Mouse (Mus musculus) splenic B cell, adult 2 months (primary cell): ENCODE data around the gene Entpd8.

Experiments used
- DNase-seq: peaks from one replicate; pipeline ENCODE4 v3.0.0-alpha.2; 2011; ENCODE audit warnings: low read depth, low spot score
- H3K27me3 ChIP-seq: 2 replicates; pipeline ENCODE4 v1.6.1; 2012; ENCODE audit warnings: mild to moderate bottlenecking, low read length, moderate library complexity, mixed read lengths; ENCODE audit not compliant: control insufficient read depth, poor library complexity, insufficient read depth, severe bottlenecking
- H3K36me3 ChIP-seq: 2 replicates; pipeline ENCODE4 v1.6.1; 2012; ENCODE audit warnings: mild to moderate bottlenecking, low read length, moderate library complexity, mixed read lengths; ENCODE audit not compliant: control insufficient read depth, poor library complexity, insufficient read depth, severe bottlenecking

Entpd8 gene

DNA sequence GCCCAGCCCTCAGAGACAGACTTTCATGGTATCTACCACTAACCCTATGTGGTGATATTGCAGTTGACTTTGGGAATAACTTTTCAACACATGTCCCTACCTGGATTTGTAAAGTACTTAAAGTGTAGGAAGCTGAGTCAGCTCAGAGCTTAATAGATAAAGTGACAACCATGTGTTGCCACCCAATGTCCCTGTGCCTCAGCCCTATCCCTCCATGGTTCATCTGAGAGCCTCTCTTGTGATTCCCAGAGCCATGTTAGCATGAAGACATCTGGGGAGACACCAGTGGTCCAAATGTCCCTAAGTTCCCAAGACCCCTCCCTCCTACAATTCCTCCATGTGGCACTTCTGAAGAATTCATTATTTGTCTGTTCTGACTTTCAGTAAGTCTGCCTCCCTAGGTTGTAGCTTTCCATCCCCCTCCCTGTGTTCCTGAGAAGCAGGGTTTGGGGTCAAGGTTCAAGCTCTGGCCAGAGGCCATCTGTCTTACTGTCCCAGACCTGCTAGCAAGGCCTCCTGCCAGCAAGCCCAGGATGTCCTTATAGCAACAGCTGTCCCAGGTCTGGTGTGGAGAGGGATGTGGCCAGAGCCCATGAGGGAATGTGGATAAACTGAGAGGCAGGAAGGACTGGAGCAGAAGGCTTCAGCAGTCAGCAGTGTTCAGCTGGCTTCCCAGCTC is 30.5 kb downstream of the Entpd8 start:
- DNase-seq, result no peak
- H3K36me3 ChIP-seq, result no peaks in the 10 kb centered on the region
- H3K27me3 ChIP-seq, result no peaks in the 10 kb centered on the region

DNA sequence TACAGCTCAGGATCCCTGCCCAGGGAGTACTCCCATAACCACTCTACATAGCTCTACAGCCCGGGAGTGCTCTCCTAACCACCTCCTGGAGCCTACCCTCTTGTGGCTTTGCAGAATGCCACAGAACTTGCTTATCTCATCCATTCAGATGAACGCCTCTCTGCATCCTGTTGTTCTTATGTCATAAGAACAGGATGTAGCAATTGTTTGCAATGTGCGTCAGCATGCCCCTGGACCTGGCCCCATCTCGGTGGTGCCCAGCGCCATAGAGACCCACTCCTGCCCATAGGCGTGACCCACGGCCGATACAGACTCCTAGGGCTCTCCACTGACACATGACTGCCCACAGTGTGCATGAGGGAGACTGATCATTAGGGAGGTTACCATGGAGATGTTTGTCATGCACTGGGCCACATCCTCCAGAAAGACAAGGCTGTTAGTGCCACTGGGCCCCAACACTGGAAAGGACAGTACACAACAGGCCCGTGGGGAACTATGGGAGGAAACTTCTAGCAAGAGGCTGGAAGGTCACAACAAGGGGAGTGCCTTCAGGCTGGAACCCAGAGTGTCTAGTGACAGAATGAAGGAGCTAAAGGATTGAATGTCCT is 31.2 kb downstream of the Entpd8 start:
- Histone ChIP-seq H3K36me3 (no peaks in the 10 kb centered on the region), H3K27me3 (no peaks in the 10 kb centered on the region)
- no peak for DNase-seq

DNA sequence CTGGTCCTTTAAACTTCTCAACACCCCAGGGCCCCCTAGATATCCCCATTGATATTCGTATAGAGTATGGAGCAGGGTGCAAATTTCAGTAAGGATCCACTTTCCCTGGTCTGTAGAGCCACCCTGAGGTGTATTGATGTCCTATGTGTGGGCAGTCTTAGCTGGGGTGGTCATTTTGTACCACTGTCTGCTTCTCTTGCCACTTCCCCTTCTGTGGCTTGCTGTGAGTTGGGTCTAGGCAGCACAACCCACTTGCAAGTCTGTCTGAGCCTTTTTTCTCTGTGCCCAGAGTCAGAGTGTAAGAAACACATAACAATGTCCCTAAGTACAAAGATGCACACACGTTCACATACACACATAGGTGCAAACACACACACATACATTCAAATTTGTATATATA is 34.2 kb downstream of the Entpd8 start:
- DNase-seq, result no peak
- no peaks in the 10 kb centered on the region for H3K36me3 ChIP-seq
- no peaks in the 10 kb centered on the region for H3K27me3 ChIP-seq

DNA sequence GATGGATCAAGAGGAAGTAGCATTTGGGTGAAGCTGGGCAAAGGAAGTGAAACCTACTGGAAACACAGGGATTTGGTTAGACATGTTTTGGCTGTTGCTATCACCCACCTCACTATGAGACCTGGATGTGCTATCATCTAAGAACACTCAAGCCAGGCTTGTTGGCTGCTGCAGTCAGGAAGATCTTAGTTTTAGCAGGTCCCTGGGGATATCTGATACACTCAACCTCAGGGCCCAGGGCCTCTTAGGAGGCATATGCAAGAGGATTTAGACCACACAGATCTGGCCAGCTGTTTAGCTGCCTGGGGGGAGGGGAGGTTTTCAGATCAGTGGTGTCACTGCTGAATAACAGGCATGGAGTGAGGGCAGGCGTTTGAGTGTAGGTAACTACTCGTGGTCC is 35.3 kb downstream of the Entpd8 start:
- H3K36me3 ChIP-seq, result no peaks in the 10 kb centered on the region
- H3K27me3 ChIP-seq, result no peaks in the 10 kb centered on the region
- DNase-seq, result no peak

DNA sequence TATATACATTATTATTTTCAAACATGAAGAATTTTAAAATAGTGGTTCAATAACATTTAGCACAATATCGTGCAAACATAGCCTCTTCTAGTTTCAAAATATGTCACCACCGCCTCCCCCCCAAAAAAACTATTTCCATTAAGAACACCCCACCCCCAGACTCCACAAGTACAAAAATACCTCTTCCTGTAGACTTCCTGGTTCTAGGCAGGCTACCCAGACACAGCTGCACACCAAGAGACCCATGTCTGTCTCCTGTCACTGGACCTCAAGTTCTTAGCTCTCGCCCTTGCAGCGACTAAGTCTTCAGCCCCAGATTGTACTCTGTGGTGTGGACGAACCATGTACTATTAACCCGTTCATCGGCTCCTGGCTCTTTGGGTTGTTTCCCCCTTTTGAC is 40.9 kb downstream of the Entpd8 start:
- no peaks in the 10 kb centered on the region for H3K27me3 ChIP-seq
- no peak for DNase-seq
- no peaks in the 10 kb centered on the region for H3K36me3 ChIP-seq

DNA sequence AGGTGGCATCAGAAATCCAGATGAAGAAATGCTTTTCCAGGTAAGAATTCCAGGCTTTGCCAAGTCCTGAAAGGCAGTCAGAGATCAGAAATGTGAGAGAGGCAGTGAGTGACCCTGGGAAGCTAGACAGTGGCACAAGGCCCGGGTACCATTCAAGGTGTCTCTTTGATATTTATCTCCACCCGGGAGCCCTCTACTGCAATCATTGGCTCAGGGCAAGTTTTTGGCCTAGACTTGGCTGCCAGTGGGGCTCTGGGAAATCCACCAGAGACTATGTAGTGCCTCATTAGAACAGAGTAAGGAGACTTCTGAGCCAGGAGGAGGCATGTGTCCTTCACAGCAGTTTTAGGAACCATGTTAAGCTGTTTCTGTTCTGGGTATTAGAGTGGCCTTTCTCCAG is 42.6 kb downstream of the Entpd8 start:
- DNase-seq, result no peak
- H3K27me3 ChIP-seq, result no peaks in the 10 kb centered on the region
- no peaks in the 10 kb centered on the region for H3K36me3 ChIP-seq

DNA sequence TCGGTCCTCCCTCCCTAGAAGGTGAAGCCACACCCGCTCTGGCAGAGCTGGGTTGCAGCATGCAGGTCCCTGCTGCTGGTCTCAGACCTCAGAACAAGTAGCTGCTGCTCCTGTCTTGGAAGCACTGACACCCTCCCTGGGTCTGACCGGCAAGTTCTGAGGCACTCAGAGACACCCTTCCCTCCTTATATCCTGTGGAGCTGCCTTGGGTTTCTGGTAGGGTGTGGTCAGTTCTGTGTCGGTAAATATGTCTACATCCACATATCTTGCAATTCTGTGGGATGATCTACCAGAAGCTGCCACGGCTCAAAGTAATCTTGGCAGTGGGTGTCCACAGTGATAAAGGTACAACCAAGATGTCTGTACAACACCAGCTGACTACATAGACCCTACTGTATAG is 43.4 kb downstream of the Entpd8 start:
- no peaks in the 10 kb centered on the region for H3K27me3 ChIP-seq
- DNase-seq, result no peak

DNA sequence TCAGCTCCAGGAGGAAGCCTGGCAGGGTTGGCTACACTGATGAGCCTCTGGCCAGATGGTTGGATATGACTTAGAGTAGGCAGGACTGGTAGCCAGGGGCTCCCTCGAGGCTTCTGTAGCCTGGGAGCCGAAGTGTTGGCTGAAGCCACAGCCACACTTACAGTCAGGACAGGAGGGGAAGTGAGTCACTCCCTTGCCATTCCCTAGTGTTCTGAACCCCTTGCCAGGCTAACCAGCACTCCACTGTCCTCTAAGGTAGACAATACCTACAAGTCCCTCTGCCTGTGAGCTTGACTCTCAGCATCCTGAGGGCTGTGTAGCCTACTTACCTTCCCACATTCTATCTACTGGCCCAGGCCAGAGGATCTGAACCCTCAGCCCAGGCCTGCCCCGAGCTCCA is 44.3 kb downstream of the Entpd8 start:
- DNase-seq, result no peak
- Histone ChIP-seq H3K27me3 (no peaks in the 10 kb centered on the region), H3K36me3 (no peaks in the 10 kb centered on the region)

More for the DNA sequence above, 43.4 kb downstream of the Entpd8 start:
- no peaks in the 10 kb centered on the region for H3K36me3 ChIP-seq

DNA sequence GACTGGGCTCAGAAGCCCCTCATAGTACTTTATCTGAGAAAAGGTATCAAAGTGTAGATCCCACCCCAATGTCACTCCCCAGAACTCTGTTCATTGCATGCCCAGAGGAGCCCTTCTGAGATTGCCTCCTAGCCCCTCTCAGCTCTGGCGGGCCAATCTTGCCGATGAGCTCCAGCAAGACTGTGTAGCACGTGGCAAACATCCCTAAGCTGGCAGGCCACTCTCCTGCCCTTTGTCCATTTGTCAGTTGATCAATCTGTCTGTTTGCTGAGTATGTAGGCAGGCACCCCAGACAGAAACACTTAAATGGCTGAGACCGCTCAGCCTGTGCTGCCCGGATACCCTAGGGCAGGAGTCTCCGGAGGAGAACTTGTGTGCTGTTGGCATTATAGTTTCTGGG is 45.0 kb downstream of the Entpd8 start:
- H3K36me3 ChIP-seq, result no peaks in the 10 kb centered on the region
- DNase-seq, result no peak

DNA sequence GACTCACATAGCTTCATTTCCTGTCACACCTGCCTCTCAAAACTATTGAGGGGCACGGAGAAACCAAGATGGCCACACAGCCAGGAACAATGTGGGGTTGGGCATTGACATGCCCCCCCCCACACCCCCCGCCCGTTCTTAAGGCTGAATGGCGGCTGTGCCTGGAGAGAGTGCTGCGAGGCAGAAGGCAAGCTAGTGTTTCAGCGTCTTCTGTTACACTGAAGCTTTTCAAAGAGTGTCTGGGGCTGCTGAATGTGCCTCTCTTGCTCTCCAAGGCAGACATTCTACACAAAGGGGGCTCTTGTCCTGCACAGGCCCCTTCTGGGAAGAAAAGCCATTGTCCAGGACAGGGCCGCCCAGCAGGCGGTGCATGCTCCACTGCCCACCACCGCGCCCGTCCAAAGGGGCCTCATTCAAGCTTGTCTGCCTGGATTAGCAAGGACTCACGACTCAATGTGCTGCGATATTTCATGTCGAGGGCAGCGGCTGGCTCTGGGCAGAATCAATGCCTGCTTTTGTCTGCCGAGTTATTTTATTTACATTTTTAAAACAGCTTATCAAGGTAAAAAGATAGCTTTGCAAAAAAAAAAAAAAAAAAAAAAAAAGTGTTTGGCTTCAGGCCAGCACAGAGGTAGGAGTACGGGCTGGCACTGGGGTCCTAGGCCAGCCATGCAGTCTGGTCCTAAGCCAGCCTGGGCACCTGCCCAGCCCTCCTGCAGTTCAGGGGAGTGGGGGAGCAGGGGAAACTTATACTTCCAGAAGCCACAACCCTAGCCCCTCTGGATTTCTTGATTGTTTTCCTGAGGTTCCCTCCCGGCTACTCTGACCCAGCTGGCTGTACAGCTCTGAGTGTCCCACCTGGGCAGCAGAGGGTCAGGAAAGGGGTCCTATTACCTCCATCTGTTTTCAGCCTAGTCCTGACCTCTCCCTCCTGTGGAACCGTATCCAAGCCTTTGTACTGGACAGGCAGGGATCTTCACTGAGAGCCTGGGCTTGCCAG is 46.2 kb downstream of the Entpd8 start:
- H3K27me3 ChIP-seq, result no peaks in the 10 kb centered on the region

More for the DNA sequence above, 45.0 kb downstream of the Entpd8 start:
- H3K27me3 ChIP-seq, result no peaks in the 10 kb centered on the region

DNA sequence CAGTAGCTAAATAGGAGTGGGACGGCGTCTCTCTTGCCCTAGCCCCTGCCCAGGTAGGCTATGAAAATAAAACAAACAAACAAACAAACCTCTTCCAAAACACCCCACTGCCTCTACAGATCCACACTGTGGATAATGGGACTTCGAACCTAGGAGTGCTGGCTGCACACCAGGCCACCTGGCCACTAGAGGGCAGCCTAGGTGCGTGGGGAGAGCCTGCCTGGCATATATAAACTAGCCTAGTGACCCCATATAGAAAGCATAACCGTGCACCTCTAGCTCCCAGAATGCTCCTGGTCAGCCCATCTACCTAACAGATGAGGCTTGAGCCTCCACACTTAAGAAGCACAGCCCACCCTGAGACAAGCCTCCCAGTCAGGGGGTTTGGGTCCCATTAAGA is 47.1 kb downstream of the Entpd8 start:
- peak; percentile 81 for DNase-seq
- Histone ChIP-seq H3K36me3 (no peaks in the 10 kb centered on the region), H3K27me3 (no peaks in the 10 kb centered on the region)

More for the DNA sequence above, 46.2 kb downstream of the Entpd8 start:
- H3K36me3 ChIP-seq, result no peaks in the 10 kb centered on the region
- DNase-seq, result no peak

DNA sequence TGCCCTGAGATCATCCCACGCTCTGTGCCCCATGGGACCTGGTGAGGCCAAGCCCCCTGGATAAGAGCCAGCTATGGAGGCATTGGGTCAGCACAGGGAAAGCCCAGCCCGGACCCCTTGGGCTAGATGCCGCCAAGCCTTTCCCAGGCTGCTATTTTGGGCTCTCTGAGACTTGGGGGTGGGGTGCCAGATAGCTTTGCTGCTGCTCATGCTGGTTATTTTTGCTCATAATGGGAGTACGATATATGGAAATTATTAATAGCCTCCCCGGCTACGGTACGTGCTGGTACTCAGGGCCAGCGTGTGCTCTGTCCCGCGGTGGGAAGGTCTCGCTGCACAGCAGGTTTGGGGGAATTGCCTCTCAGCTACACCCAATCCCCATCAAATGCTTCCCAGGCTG is 48.0 kb downstream of the Entpd8 start:
- no peak for DNase-seq
- H3K27me3 ChIP-seq, result no peaks in the 10 kb centered on the region
- H3K36me3 ChIP-seq, result no peaks in the 10 kb centered on the region

DNA sequence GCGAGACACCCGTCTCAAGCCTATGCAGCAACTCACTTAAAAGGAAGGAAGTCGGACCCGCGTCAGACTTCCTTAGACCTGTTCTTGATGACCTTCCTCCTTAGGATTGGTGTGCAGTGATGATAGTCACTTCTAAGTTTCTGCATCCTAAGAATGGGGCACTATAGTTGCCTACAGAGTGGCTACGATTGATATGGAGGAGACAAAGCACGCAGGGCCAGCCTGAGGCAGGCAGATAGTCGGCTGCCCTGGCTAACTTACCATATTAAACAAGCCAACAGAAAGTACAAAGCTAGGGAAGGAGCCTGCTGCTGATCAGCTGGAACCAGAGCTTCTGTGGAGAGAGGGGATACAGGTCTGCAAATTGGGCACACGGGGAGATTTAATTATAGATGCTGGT is 51.5 kb downstream of the Entpd8 start:
- Histone ChIP-seq H3K27me3 (no peaks in the 10 kb centered on the region), H3K36me3 (no peaks in the 10 kb centered on the region)
- DNase-seq, result no peak
